Mouse (Mus musculus) CH12.LX (cell line): Measurements from ENCODE around the gene Cic. TPM values are rescaled to one million over a fixed set of nuclear protein-coding genes. Genes with fewer than 3 reads are reported as not detected.

Source experiments
- DNase-seq: peaks from one replicate; pipeline ENCODE4 v3.0.0-alpha.2; 2013; ENCODE audit errors: extremely low read depth
- H3K27ac ChIP-seq: 2 replicates; pipeline ENCODE4 v1.5.1; 2012; ENCODE audit warnings: low read depth, mild to moderate bottlenecking, control low read depth, moderate library complexity; ENCODE audit not compliant: insufficient read depth
- H3K27me3 ChIP-seq: replicated peaks from 2 replicates; pipeline ENCODE3; 2012; ENCODE audit warnings: inconsistent platforms
- H3K36me3 ChIP-seq, 2 experiments: replicated peaks in 1 of 2; 2 replicates each; pipeline versions ENCODE3 to v1.6.1; 2012; ENCODE audit warnings: inconsistent platforms in 1 of 2, low read length in 1 of 2, mild to moderate bottlenecking in 1 of 2, mixed read lengths in 1 of 2, moderate library complexity in 1 of 2; ENCODE audit not compliant: control insufficient read depth in 1 of 2, insufficient read depth in 1 of 2
- H3K4me1 ChIP-seq, 2 experiments: 2 replicates each; pipeline ENCODE4 v1.6.1; 2012; ENCODE audit warnings: inconsistent platforms in 1 of 2, moderate library complexity in 1 of 2; ENCODE audit not compliant: insufficient read depth in 2 of 2, control insufficient read depth in 1 of 2
- H3K4me2 ChIP-seq: 2 replicates; pipeline ENCODE4 v1.6.1; 2012; ENCODE audit warnings: low read depth, mild to moderate bottlenecking, control low read depth; ENCODE audit not compliant: poor library complexity, insufficient read depth, severe bottlenecking
- H3K4me3 ChIP-seq, 3 experiments: fragments of 150-350 bp in 1 of 3; sonication (generic) in 1 of 3; replicated peaks in 1 of 3; 2 replicates each; pipeline versions ENCODE3 to v1.5.1; 2011 to 2012; ENCODE audit warnings: low read depth in 2 of 3, low read length in 2 of 3, mild to moderate bottlenecking in 2 of 3, moderate library complexity in 2 of 3, control low read depth in 1 of 3, improper control_type of control experiment in 1 of 3, inconsistent platforms in 1 of 3, mixed read lengths in 1 of 3; ENCODE audit not compliant: poor library complexity in 1 of 3
- H3K79me2 ChIP-seq: replicated peaks from 2 replicates; pipeline ENCODE4 v1.6.1; 2012; ENCODE audit warnings: mild to moderate bottlenecking, moderate library complexity; ENCODE audit not compliant: control insufficient read depth, poor library complexity, insufficient read depth, severe bottlenecking; ENCODE audit errors: extremely low read depth
- H3K9ac ChIP-seq: 2 replicates; pipeline ENCODE4 v1.6.1; 2012; ENCODE audit warnings: low read depth, mild to moderate bottlenecking, control low read depth, moderate library complexity; ENCODE audit not compliant: insufficient read depth
- H3K9me3 ChIP-seq: replicated peaks from 2 replicates; pipeline ENCODE3; 2012; ENCODE audit warnings: low read length, inconsistent platforms, mixed read lengths
- BHLHE40 ChIP-seq: IDR thresholded peaks from 2 replicates; pipeline ENCODE4 v1.6.1; 2011; ENCODE audit warnings: mild to moderate bottlenecking, low read depth, low read length, improper control_type of control experiment
- CHD1 ChIP-seq: IDR thresholded peaks from 2 replicates; pipeline ENCODE4 v1.6.1; 2012; ENCODE audit warnings: low read depth, low read length, improper control_type of control experiment, inconsistent platforms
- CTCF ChIP-seq, 2 experiments: IDR thresholded peaks in 1 of 2; conservative IDR thresholded peaks in 1 of 2; 2 replicates each; pipeline ENCODE4 v1.5.1; 2011 to 2012; ENCODE audit warnings: low read depth in 2 of 2, low read length in 2 of 2, improper control_type of control experiment in 1 of 2, inconsistent platforms in 1 of 2, mild to moderate bottlenecking in 1 of 2, moderate library complexity in 1 of 2
- E2F4 ChIP-seq: IDR thresholded peaks from 2 replicates; pipeline ENCODE4 v1.6.1; 2011; ENCODE audit warnings: low read depth, low read length, improper control_type of control experiment; ENCODE audit not compliant: insufficient replicate concordance
- ELF1 ChIP-seq: IDR thresholded peaks from 2 replicates; pipeline ENCODE4 v1.6.1; 2014; ENCODE audit warnings: low read depth, mild to moderate bottlenecking, inconsistent platforms, low read length, improper control_type of control experiment
- EP300 ChIP-seq: IDR thresholded peaks from 2 replicates; pipeline ENCODE4 v1.6.1; 2011; ENCODE audit warnings: low read length, improper control_type of control experiment
- ETS1 ChIP-seq: conservative IDR thresholded peaks from 2 replicates; pipeline ENCODE4 v1.6.1; 2012; ENCODE audit warnings: low read depth, mild to moderate bottlenecking, inconsistent platforms, low read length, improper control_type of control experiment, moderate library complexity
- HCFC1 ChIP-seq: IDR thresholded peaks from 2 replicates; pipeline ENCODE4 v1.6.1; 2012; ENCODE audit warnings: low read depth, mild to moderate bottlenecking, inconsistent platforms, low read length, improper control_type of control experiment
- IRF4 ChIP-seq: IDR thresholded peaks from 2 replicates; pipeline ENCODE4 v1.6.1; 2014; ENCODE audit warnings: low read depth, mild to moderate bottlenecking, inconsistent platforms, low read length, improper control_type of control experiment
- JUN ChIP-seq: IDR thresholded peaks from 2 replicates; pipeline ENCODE4 v1.6.1; 2011; ENCODE audit warnings: low read depth, mild to moderate bottlenecking, low read length, improper control_type of control experiment, moderate library complexity; ENCODE audit not compliant: insufficient read depth
- MAFK ChIP-seq: IDR thresholded peaks from 2 replicates; pipeline ENCODE4 v1.6.1; 2011; ENCODE audit warnings: low read length, improper control_type of control experiment; ENCODE audit not compliant: insufficient replicate concordance
- MAX ChIP-seq: IDR thresholded peaks from 2 replicates; pipeline ENCODE4 v1.6.1; 2011; ENCODE audit warnings: low read length, improper control_type of control experiment
- MAZ ChIP-seq: IDR thresholded peaks from 2 replicates; pipeline ENCODE4 v1.6.1; 2012; ENCODE audit warnings: low read depth, mild to moderate bottlenecking, inconsistent platforms, low read length, improper control_type of control experiment, moderate library complexity
- MYC ChIP-seq: IDR thresholded peaks from 2 replicates; pipeline ENCODE4 v1.6.1; 2011; ENCODE audit warnings: low read depth, mild to moderate bottlenecking, improper control_type of control experiment, low read length
- NELFE ChIP-seq: IDR thresholded peaks from 2 replicates; pipeline ENCODE4 v1.6.1; 2011; ENCODE audit warnings: low read depth, low read length, improper control_type of control experiment
- PAX5 ChIP-seq: IDR thresholded peaks from 2 replicates; pipeline ENCODE4 v1.6.1; 2012; ENCODE audit warnings: low read length, inconsistent platforms, mixed read lengths
- POLR2AphosphoS2 ChIP-seq: IDR thresholded peaks from 2 replicates; pipeline ENCODE4 v1.6.1; 2011; ENCODE audit warnings: low read depth, low read length, improper control_type of control experiment
- RAD21 ChIP-seq: IDR thresholded peaks from 2 replicates; pipeline ENCODE4 v1.6.1; 2011; ENCODE audit warnings: low read depth, mild to moderate bottlenecking, low read length, improper control_type of control experiment, moderate library complexity
- RCOR1 ChIP-seq: conservative IDR thresholded peaks from 2 replicates; pipeline ENCODE4 v1.6.1; 2012; ENCODE audit warnings: low read depth, mild to moderate bottlenecking, inconsistent platforms, low read length, improper control_type of control experiment
- SMC3 ChIP-seq: IDR thresholded peaks from 2 replicates; pipeline ENCODE4 v1.6.1; 2011; ENCODE audit warnings: low read depth, low read length, improper control_type of control experiment
- TBP ChIP-seq: conservative IDR thresholded peaks from 2 replicates; pipeline ENCODE4 v1.6.1; 2011; ENCODE audit warnings: low read depth, low read length, improper control_type of control experiment
- USF1 ChIP-seq: IDR thresholded peaks from 2 replicates; pipeline ENCODE4 v1.6.1; 2014; ENCODE audit warnings: low read depth, mild to moderate bottlenecking, inconsistent platforms, low read length, improper control_type of control experiment
- ZC3H11A ChIP-seq: IDR thresholded peaks from 2 replicates; pipeline ENCODE4 v1.6.1; 2012; ENCODE audit warnings: low read depth, mild to moderate bottlenecking, inconsistent platforms, low read length, improper control_type of control experiment
- ZMIZ1 ChIP-seq: IDR thresholded peaks from 2 replicates; pipeline ENCODE4 v1.6.1; 2012; ENCODE audit warnings: low read depth, mild to moderate bottlenecking, inconsistent platforms, low read length, improper control_type of control experiment
- ZNF384 ChIP-seq: IDR thresholded peaks from 2 replicates; pipeline ENCODE4 v1.6.1; 2012; ENCODE audit warnings: low read depth, low read length, improper control_type of control experiment, inconsistent platforms
- dilution Hi-C: fragments of 300-500 bp; cut with MboI; formaldehyde crosslinking; loops from 2 replicates; pipeline ENCODE4 v1.14.3; 2020; ENCODE audit warnings: low sequenced_read_pairs; ENCODE audit not compliant: extremely low pct_unique_long_range_greater_than_20kb, extremely low pct_ligation_motif_present
- in situ Hi-C: fragments of 300-500 bp; cut with MboI; formaldehyde crosslinking; loops from 3 replicates; pipeline ENCODE4 v1.14.3; 2019; ENCODE audit warnings: low sequenced_read_pairs, low pct_ligation_motif_present, low pct_unique_long_range_greater_than_20kb, mixed read lengths
- polyA plus RNA-seq: library from polyadenylated mRNA; unstranded; fragments of >175 nt; gene quantifications from 2 replicates; pipeline ENCODE4 v1.2.1, GENCODE M21; 2012; ENCODE audit warnings: low read depth; ENCODE audit not compliant: insufficient read length
- total RNA-seq, 2 experiments: library from RNA; depleted of rRNA; stranded (reverse); fragments of 300-350 nt in 1 of 2; fragments of >200 nt in 1 of 2; gene quantifications; 2 replicates each; pipeline ENCODE4 v1.2.3; 2012 to 2014

The Cic gene
- total and polyA plus RNA-seq, 3 experiments: 2.5 to 34.5 (median 21.7) TPM

GRCm38 (mm10) chr7:25292107-25292506 lies 24.6 kb downstream of the Cic start:
- in situ Hi-C loops (no loop called here), dilution Hi-C loops (no loop called here)
- no peaks in the 10 kb centered on the region for H3K79me2 ChIP-seq
- no peak overlapping the region for H3K9ac ChIP-seq
- H3K4me2 ChIP-seq: no peak overlapping the region
- no peak for DNase-seq
- no peak overlapping the region for H3K4me3 ChIP-seq
- no peak overlapping the region for H3K27ac ChIP-seq
- peaks cover 73 to 75% of the 10 kb centered on the region in 2 experiments for H3K36me3 ChIP-seq
- H3K27me3 ChIP-seq: no peaks in the 10 kb centered on the region
- peaks cover 14 to 35% of the 10 kb centered on the region in 2 experiments for H3K4me1 ChIP-seq
- peaks cover 11% of the 10 kb centered on the region for H3K9me3 ChIP-seq
- no peak for TF ChIP-seq ELF1
- TF ChIP-seq BHLHE40: no peak
- no peak for TF ChIP-seq RAD21
- TF ChIP-seq TBP: no peak
- TF ChIP-seq IRF4: no peak
- TF ChIP-seq HCFC1: no peak
- TF ChIP-seq MAFK: no peak
- no peak for TF ChIP-seq JUN
- no peak for TF ChIP-seq MAZ
- no peak for TF ChIP-seq MYC
- TF ChIP-seq USF1: no peak
- no peak for TF ChIP-seq CHD1
- no peak for TF ChIP-seq MAX
- no peak for TF ChIP-seq EP300
- TF ChIP-seq E2F4: no peak
- TF ChIP-seq ZC3H11A: no peak
- TF ChIP-seq ZNF384: no peak
- TF ChIP-seq RCOR1: no peak
- no peak for TF ChIP-seq NELFE
- no peak for TF ChIP-seq CTCF (conservative IDR thresholded peaks at IDR 0.05 in 1 of 2, IDR thresholded peaks at IDR 0.05 in 1 of 2; ENCODE audit: low read depth in 2 of 2, low read length in 2 of 2)

GRCm38 (mm10) chr7:25293191-25293739 lies 25.8 kb downstream of the Cic start:
- peaks cover 14 to 46% of the 10 kb centered on the region in 2 experiments for H3K4me1 ChIP-seq
- in situ Hi-C loops: no loop called here
- DNase-seq: no peak
- TF ChIP-seq SMC3 (no peak), ZMIZ1 (no peak), MAX (no peak), CTCF (conservative IDR thresholded peaks at IDR 0.05 in 1 of 2, IDR thresholded peaks at IDR 0.05 in 1 of 2; ENCODE audit: low read depth in 2 of 2, low read length in 2 of 2) (no peak), ETS1 (no peak), HCFC1 (no peak), NELFE (no peak), PAX5 (no peak), BHLHE40 (no peak), RAD21 (no peak), POLR2AphosphoS2 (no peak), E2F4 (no peak), TBP (no peak), MYC (no peak)
- TF ChIP-seq, all 38 proteins: peak for 0
- no peak overlapping the region for H3K4me3 ChIP-seq
- H3K27ac ChIP-seq: no peak overlapping the region
- dilution Hi-C loops: no loop called here
- no peak overlapping the region for H3K4me2 ChIP-seq
- H3K36me3 ChIP-seq: peaks cover 61 to 63% of the 10 kb centered on the region in 2 experiments
- peaks cover 11% of the 10 kb centered on the region for H3K9me3 ChIP-seq
- H3K27me3 ChIP-seq: no peaks in the 10 kb centered on the region
- H3K9ac ChIP-seq: no peak overlapping the region
- no peaks in the 10 kb centered on the region for H3K79me2 ChIP-seq
